Mouse (Mus musculus) right cerebral cortex, adult 2 months (tissue): ENCODE results near the gene Selenoh.
A peak's percentile ranks its signal among the peaks of the same experiment; 100 is the strongest.

Source experiments
- DNase-seq, 2 experiments: peaks; one replicate each; pipeline ENCODE4 v3.0.0; 2021 to 2022; ENCODE audit warnings: low spot score in 2 of 2

The Selenoh gene

DNA sequence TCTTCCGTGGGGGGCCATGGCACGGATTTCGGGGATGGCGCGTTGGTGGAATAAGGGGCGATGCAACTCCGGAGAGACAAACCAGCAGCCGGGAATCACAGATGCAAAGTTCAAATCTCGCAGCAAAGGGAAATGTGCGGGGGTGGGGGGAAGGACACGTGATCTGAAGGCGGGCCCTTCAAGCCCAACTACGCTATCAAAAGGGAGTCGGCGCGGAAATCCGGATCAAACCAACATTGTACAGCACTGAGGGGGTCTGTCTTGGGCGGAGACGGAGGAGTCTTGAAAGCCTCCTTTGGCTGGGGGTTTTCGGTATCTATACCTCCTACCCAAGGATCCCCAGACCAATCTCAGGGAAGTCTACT is at the start of gene Selenoh:
Selenoh (minus strand) TSS at position 202 of the 365 bp plus-strand sequence.
- peak; percentile 88 for DNase-seq

DNA sequence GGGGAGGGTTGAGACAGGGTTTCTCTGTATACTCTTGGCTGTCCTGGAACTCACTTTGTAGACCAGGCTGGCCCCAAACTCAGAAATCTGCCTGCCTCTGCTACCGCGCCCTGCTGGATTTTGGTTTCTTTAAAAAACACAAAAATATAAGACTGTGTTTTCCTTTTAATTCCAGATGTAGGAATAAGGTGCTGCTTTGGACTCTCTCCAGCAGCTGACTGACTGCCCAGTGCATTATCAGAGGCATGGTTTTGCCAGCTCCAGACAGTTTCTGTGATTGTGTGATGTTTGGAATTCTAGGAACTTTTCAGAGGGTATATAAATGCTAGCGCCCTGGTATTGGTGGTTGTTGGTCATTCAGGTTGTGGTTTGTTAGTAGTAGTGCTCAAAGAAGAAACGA is 46.8 kb upstream of the Selenoh start:
- no peak for DNase-seq

DNA sequence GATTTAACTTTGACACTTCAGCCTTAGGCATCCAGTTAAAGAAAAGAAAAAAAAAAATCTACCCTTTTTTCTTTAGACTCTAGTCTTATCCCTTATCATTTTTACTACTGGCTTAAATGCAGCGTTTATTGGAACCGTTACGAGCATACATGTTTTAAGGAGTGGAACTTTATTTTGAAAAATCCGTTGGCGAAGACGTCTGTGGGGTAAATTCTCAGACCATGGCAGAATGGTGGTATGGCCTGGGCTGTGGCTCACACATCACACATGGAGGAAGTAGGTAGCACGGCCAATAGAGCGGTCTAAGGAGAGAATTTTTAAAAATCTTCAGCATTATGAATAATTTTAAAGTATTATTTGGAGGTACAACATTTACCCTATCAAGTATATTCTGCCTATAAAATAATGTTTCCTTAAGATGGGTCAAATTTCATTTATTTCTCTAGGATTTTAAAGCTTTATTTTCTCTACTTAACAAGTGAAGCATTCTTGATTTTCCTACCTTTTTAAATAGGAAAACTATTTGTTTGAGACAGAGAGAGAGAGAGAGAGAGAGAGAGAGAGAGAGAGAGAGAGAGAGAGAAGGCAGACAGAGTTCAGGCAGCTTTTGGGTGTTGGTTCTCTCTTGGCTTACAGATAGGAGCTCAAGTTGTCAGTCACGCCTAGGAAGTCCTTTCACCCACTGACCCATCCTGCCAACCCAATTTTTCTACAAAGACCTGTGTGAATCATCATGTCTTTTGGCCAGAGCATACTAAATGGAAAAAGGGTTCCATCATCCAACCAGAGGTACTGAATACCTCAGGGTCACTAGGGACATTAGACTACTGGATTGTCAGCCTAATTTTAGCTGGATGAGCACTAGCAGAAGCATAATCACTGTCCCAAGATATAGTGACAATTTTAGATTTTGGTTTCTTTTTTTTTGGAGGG is 46.1 kb upstream of the Selenoh start:
- DNase-seq = no peak

DNA sequence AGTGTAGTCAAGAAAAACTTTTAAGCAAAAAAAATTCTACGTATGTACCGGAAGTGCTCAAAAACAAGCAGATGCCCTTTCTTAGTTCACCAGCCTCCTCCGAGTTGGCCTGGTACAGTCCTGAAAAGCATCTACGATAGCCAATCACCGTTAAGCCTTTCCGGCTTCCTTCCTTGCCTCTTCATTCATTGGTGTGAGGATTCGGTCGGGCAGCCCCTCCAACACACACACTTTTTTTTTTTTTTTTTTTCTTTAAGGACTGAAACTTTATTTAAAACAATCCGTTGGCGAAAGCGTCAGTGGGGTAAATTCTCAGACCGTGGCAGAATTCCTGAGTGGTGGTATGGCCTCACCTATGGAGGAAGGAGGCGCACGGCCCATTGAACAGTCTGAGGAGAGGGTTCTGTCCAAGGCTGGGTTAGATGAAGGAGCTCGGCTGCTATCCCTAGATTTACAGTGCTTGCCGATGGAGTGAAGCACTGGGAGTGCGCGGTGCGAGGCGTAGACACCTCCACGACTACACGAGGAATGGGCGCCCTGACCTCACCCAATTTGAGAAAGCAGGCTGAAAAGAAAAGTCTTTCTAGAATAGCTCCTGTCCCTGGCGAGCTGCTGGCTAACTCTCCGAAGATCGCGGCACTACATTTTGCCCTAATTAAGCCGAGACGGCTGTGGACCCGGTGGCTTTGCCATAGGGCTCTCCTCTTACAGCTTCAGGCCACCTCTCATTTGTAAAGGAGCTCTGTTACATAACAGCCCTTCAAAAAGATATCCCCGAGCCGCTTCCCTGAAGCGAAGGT is 45.2 kb upstream of the Selenoh start:
- peak; percentile 62 to 82 for DNase-seq

DNA sequence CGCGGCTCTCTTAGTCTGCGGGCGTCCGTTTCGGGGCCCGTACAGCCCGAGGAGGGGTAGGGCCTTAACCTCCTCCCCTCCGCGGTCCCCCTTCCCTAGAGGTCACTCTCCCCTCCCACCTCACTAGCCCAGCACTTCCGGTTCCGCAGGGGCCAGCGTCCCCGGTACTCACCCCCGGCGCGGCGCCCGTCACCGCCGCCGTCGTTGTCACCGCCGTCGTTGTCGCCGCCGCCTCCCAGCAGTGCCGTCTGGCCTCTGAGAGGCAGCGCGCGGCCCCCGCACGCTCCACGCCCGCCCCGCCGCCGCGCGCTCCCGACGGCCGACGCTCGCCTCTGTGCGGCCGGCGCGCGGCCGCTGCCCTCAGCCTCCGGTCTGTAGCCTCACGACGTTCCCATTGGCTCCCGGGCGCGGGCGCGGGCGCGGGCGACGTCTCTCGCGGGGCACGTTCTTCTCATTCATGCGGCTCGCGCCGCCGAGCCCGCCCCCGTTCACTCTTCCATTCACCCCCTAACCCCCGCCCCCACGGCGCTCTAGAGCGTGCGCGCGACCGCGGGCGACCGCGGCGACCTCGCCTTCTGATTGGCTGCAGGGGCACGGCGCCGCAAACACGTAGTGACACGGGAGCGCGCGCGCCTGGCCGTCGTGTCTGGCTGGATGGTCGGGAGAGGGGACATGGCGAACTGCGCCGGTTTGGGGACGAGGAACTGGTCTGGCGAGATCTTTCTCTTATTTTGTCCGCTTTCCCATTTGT is 44.4 kb upstream of the Selenoh start, which contains the start of gene Zdhhc5:
Zdhhc5 (minus strand) TSS at position 370 of the 751 bp plus-strand sequence.
- peak; percentile 97 to 99 for DNase-seq

DNA sequence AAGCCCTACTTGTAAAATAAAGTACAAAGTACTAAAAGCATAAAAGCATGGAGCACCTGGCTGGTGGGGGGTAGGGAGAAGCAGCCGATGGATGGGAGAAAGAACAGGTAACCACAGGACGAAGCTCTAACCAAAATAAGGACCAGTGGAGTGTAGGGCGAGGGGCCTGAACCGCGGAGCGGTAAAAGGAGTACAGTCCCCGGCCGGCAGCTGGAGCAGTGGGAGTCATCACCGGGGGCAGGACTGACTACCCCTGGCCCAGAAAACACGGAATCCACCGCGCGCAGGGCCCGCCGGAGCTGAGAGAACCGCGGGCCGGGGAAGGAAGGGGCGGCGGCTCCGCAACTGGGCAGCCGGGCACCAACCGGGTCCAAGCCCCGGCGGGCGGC is 43.8 kb upstream of the Selenoh start:
- DNase-seq = peak; percentile 32 to 38

DNA sequence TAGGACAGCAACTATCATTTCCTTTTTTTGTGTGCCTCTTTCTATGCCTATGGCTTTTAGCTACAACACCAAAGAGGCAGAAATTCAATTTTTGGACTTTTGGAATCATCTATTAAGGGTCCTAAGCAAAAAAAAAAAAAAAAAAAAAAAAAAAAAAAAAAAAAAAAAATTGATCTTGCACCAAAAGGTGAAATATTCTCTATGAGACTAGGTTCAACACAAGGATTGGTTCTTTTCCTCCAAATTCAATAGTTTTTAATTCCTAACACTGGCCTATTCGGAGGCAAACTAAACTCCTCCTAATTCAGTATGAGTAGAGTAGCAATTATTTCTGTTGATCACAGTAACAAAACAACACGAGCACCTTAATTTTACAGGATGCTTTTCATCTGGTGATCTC is 41.3 kb upstream of the Selenoh start:
- no peak for DNase-seq

DNA sequence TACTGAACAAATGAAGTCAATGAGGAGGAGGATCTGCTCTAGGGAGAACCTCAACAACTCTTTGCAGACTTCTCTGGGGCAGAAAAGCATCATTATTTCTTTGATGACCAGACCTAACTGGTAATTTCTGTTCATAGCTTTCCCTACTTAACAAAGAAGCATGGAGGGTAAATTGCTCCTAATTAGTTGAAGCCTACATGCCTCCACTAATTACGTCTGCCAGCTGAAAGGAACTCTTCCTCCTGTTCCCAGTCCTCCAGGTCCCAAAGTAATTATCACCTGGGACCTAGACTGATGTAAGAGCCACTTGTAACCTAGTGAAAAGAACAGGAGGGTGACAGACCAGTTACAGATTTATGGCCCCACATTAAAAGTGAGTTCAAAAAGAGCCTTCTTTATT is 37.0 kb upstream of the Selenoh start:
- no peak for DNase-seq

DNA sequence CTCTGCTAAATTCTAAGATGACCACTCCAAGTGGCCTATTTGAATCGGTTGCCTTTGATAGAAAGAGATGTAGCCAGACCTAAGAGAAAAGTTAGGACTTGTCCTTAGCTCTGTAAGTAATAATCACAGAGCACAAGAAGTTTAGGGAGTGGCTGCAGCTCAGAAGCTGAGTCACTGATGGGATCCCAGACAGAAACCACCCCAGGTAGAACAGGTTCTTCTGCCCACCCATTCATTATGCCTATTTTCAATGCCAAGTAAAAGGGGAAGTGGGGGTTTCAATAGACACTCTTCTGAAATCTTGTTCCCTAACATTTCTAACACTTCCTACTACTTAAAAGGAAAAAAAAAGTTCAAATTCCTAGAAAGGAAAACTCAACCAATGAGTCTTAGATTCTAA is 34.7 kb upstream of the Selenoh start:
- no peak for DNase-seq

DNA sequence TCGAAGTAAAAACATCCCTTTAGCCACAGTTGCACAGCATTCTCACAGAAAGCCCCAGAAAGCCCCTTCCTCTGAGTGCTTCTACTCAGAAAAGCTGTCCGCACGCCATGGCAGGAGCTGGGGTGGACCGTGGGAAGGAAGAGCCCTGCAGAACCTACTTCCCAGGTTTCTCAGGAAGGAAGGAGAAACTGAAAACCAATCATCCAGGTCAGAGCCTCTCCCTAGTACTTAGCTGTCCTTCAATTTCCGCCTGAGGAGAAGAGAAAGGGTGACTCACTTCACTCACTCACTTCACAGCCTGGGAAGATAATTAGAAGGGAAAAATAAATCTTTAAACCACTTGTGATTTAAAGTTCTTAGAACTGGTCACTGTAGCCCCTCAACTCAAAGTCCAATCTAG is 33.8 kb upstream of the Selenoh start:
- DNase-seq = no peak

DNA sequence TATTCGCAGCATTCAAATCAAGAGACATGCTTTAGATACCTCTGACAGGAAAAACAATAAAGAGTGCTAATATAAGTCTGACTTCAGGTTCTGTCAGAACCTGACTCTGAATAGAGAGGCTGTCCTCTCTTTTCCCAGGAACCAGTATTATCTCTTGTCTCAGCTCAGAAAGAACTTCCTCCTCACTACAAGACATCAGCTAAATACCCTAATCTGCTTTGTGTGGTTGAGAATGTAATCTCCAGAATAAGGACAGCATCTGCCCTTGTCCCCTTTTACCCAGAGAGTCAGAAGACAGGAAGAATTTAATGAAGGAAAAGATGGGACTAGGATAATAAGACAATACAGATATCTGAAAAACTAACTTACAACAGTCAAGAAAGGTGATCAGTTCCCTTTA is 32.9 kb upstream of the Selenoh start:
- no peak for DNase-seq

DNA sequence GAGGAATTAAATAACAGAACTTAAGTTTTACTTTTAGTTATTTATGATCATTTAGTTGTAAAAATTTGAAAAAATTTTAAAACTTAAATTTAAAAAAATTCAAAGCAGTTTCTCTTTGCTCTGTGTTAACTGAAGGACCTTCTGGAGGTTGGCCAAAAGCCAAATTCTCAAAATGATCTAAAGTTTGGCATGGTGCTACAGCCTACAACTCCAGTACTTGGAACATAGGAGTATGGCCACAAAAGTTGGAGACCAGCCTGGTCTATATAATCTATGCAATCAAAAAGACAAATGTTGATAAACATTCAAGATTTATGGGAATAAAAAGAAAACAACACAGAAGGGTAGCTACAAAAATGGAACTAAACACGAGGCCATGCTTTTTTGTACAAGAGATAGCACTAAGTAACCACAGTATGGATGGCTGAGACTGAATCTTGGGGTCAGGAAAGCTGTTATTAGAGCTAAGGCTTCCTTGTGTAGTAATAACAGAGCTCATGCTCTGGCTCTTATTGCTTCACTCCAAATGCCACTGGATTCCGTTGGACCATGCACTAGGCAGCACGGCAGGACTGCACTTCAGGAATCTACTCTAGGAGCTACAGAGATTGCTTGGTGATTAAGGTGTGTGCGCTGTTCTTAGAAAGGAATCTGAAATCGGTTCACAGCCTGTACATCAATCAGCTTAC is 24.6 kb upstream of the Selenoh start:
- DNase-seq = no peak

DNA sequence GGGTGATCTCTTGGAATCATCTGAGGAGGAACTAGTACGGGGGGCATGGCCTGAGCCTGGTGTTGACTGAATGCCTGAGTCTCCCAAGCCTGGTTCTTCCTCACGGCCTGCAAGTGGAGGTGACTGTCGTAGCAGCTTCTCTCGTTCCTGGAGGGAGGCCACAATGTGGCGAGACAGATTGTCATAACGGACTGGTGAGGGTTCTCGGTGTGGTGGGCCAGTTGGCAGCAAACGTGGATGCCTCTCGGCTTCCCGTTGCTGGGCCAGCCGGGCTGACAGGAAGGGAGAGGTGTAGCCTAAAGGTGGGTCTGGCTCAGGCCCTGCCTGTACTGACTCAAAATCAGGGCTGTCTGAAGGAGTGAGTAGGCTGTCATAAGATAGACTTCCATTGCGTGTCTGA is 19.5 kb upstream of the Selenoh start:
- DNase-seq = no peak

DNA sequence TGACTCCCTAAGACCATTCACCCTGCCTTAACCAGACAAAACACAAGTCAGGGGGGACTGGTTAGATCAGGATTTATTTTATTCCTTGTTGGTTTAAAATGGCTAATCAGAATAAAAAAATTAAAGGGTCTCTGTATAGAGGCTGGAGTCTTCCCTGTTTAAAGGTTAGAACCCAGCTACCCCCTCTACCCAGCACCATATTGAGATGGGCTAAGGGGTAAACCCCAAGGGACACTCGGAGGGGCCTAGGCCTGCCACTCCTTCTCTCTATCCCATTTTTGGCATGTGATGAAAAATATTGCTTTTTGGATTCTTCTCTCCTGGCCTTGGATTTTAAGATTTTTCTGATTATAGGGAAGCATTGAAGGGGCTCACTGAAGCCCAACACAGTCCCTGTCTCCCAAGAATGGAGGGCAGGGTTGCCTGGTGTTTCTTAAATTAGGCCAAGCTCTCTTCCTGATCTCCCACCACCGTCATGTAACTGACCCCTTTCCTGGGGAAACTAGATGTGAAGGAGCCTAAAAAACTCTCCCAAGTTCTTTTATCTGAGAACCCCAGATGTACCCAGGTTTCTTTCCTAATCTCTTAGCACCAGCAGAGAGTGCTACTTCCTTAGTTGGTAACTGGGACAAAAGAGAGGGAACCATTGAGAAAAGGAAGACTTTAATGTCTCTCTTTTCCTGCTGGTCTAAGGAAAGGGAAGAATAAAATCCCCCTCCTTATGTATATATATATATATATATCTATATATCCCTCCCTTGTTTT is 17.7 kb upstream of the Selenoh start:
- DNase-seq = no peak

DNA sequence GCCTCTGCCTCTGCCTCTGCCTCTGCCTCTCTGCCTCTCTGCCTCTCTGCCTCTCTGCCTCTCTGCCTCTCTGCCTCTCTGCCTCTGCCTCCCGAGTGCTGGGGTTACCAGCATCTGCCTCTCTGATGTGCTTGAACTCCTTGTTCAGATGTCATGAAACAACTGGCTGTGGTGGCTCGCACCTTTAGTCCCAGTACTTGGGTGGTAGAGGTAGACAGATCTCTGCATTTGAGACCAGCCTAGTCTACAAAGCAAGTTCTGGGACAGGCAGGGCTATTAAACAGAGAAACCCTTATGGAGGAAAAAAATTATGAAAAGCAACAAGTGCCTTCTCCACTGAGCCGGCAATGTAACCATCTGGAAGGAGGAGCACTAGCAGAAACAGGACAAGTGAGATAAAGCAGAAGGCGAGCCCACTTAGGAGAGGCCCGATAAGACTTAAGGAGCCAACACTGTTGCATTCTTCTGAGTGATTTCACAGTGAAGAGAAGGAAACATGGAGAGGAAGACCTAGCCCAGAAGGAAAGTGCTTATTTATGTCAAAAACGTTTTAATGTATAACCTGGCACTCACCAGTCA is 12.1 kb upstream of the Selenoh start:
- no peak for DNase-seq

DNA sequence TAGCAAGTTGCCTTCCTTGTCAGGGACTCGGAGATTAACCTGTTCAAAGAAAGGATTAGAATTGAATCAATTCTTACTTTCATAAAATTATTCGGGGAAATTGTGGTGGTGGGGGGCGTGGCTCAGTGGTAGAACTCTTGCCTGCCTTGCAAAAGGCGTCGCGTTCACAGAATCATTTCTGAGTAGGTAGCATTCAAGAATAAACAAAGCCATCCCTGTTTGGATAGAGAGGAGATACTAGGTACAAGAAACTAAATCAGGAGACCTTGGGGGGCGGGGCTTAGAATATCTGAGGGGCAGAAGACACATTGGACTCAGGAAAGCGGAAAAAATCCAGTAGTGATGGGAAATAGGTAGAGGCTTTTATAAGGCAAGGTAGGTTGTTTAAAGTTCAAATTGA is 8.4 kb upstream of the Selenoh start, which contains the start of gene Tmx2:
Tmx2 (minus strand) TSS at position 125 of the 400 bp plus-strand sequence.
- no peak for DNase-seq

DNA sequence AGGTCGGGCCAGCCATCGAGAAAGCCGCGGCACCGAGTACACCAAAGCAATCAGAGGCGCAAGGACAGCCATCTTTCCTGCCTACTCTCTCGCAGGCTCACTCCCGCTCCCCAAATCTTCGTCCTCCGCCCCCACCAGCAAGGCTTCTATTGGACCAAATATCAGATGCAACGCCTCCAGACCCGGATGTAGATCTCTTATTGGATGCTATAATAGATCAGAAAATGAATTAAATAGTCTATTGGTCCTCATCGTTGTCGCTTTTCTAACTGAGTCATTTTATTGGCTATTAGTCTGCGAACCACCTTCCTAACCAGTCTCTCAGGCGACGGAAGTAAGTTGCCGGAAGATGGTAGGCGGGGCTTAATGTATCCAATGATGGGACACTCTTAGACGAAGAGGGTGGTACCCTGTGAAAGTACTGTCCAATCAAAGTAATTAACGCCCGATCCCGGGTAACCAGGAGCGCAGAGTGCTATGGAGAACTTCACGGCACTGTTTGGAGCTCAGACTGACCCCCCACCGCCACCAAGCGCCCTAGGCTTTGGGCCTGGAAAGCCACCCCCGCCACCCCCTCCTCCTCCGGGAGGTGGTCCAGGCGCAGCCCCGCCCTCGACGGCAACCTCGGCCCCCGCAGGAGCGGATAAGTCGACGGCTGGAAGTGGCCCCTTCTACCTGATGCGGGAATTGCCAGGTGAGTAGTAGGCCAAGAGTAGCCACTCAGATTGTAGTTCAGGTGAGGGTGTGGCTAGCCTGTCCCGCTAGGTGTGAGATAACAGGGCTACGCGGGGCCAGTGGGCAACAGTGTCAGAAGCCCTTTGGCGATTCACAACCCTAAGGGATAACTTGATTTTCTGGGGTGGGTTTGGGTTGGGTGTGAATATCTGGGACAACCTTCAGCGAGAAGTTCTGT is 7.7 kb upstream of the Selenoh start, which contains the start of the genes Gm28635 and Med19:
Gm28635 (minus strand) TSS at position 74 of the 913 bp plus-strand sequence.
Med19 (plus strand) TSS at position 435 of the 913 bp plus-strand sequence.
- DNase-seq = peak; percentile 94 to 95

DNA sequence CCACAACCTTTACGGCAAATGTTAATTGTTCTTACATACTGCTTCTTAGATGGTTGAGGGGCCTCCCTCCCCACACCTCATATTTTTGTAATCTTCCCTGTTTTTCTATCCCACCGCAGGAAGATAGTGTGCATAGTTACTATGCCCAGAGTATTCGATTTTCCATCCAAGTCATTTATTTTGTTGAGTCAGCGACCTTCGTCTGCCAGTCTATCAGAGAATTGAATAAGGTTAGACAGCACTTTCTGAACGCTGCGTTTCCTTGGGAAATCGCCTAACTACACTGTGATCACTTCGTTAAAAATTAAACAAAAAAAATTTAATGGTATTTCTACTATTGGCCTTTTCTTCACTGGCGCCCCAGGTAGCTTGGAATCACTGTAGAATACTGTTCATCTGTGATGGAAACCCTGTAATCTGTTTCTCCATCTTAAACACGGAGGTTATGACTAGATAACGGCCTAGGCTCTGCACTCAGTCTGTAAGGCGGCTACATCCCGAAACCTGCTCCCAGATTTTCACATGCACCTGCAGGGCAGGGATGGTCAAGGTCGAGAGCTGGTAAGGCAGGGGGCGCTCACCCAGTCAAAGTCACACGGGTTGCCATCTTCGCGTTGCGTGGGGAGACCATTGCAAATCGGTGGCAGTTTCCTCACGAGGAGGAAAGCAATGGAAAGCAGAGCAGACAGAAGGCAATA is 6.8 kb upstream of the Selenoh start:
- DNase-seq = no peak
